Mouse (Mus musculus): ENCODE measurements around the gene Atp11a. TPM values are rescaled to one million over a fixed set of nuclear protein-coding genes. Genes with fewer than 3 reads are reported as not detected.
A peak's percentile ranks its signal among the peaks of the same experiment; 100 is the strongest.

Atp11a gene
- polyA plus RNA-seq, 1 experiment from 2014 or later, result 45.4 TPM

DNA sequence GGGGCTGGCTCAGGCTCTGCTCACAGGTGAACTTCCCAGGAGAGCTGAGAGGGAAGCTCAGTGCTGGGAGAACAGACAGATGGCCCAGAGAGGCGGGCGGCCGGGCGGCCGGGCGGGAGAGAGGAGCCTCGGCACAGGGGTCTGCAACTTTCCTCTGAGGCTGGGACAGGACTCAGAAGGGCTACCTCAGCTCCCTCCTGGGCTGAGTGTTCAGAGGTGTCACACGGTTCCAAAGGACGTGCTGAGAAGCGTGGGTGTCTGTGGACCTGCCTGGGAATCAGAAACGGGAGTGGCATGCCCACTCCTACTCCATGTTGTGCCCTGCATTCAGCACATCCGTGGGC is 30.1 kb downstream of the Atp11a start:
- DNase-seq (ENCODE audit: low spot score) (no peak), ATAC-seq (no peak)
- no peak for TF ChIP-seq CTCF (IDR thresholded peaks at IDR 0.05)
- TF ChIP-seq EP300 (IDR thresholded peaks at IDR 0.05), result no peak
- Histone ChIP-seq H3K27me3 (replicated peaks; ENCODE audit: insufficient read depth, low read length) (no peaks in the 10 kb centered on the region), H3K9me3 (ENCODE audit: low read length) (no peaks in the 10 kb centered on the region), H3K36me3 (ENCODE audit: insufficient read depth, low read length) (no peaks in the 10 kb centered on the region), H3K4me3 (ENCODE audit: low read depth, low read length) (no peak overlapping the region), H3K9ac (replicated peaks; ENCODE audit: low read depth) (no peak overlapping the region), H3K27ac (ENCODE audit: low read length) (no peak overlapping the region), H3K4me2 (replicated peaks; ENCODE audit: low read depth, low read length) (no peak overlapping the region), H3K4me1 (ENCODE audit: insufficient read depth, low read depth, low read length) (peaks cover 2% of the 10 kb centered on the region; the same call in 1 of the 2 replicates)
- WGBS, result 76% methylated on average over 9 of the region's 12 CpGs

GRCm38 (mm10) chr8:12787427-12787826 is 30.6 kb downstream of the Atp11a start:
- no peak overlapping the region for H3K4me2 ChIP-seq (replicated peaks; ENCODE audit: low read depth, low read length)
- no peak overlapping the region for H3K27ac ChIP-seq (ENCODE audit: low read length)
- TF ChIP-seq CTCF (IDR thresholded peaks at IDR 0.05), result no peak
- no peak for TF ChIP-seq EP300 (IDR thresholded peaks at IDR 0.05)
- no peaks in the 10 kb centered on the region for H3K9me3 ChIP-seq (ENCODE audit: low read length)
- H3K36me3 ChIP-seq (ENCODE audit: insufficient read depth, low read length), result no peaks in the 10 kb centered on the region
- H3K4me3 ChIP-seq (ENCODE audit: low read depth, low read length), result no peak overlapping the region
- DNase-seq (ENCODE audit: low spot score) (no peak), ATAC-seq (no peak)
- H3K9ac ChIP-seq (replicated peaks; ENCODE audit: low read depth), result no peak overlapping the region
- WGBS, result 75% methylated on average over 8 of the region's 8 CpGs
- peaks cover 2% of the 10 kb centered on the region; the same call in 1 of the 2 replicates for H3K4me1 ChIP-seq (ENCODE audit: insufficient read depth, low read depth, low read length)
- no peaks in the 10 kb centered on the region for H3K27me3 ChIP-seq (replicated peaks; ENCODE audit: insufficient read depth, low read length)

- Histone ChIP-seq H3K4me3 (ENCODE audit: low read depth, low read length) (no peak overlapping the region), H3K9me3 (ENCODE audit: low read length) (no peaks in the 10 kb centered on the region), H3K4me1 (ENCODE audit: insufficient read depth, low read depth, low read length) (peaks cover 2% of the 10 kb centered on the region; the same call in 1 of the 2 replicates), H3K4me2 (replicated peaks; ENCODE audit: low read depth, low read length) (no peak overlapping the region), H3K27ac (ENCODE audit: low read length) (peak overlapping the region; percentile 43; the same call in 1 of the 2 replicates), H3K36me3 (ENCODE audit: insufficient read depth, low read length) (no peaks in the 10 kb centered on the region), H3K27me3 (replicated peaks; ENCODE audit: insufficient read depth, low read length) (no peaks in the 10 kb centered on the region), H3K9ac (replicated peaks; ENCODE audit: low read depth) (no peak overlapping the region)
- DNase-seq (ENCODE audit: low spot score) (peak; percentile 37), ATAC-seq (no peak)
- TF ChIP-seq EP300 (IDR thresholded peaks at IDR 0.05), result no peak
- no peak for TF ChIP-seq CTCF (IDR thresholded peaks at IDR 0.05)
- 53% methylated on average over 9 of the region's 9 CpGs for WGBS
These were observed 31.9 kb downstream of the Atp11a start for GRCm38 (mm10) chr8:12788695-12789094.

- peak overlapping the region; percentile 71 for H3K27ac ChIP-seq (ENCODE audit: low read length)
- peak; percentile 92 for ATAC-seq
These were observed 38.3 kb downstream of the Atp11a start for GRCm38 (mm10) chr8:12795011-12795671.

DNA sequence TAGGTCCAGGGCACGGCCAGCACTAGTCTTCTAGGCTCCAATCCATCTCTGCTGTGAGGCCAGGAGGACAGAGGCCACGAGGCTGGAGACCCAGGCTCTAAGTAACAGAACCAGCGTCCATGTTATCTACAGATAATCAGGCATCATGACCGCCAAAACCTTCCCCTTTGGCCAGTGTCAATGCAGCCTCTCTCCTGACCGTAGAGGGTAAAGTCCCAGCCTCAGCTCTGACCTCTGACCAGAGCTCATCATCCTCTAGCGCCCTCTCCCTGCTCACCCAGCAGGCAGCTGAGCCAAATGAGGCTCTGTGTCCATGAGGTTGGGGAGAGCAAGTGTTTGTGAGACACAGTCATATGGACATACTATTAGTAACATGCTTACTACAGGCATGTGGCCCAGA is 42.3 kb downstream of the Atp11a start:
- Histone ChIP-seq H3K27ac (ENCODE audit: low read length) (no peak overlapping the region), H3K9ac (replicated peaks; ENCODE audit: low read depth) (no peak overlapping the region), H3K9me3 (ENCODE audit: low read length) (no peaks in the 10 kb centered on the region), H3K4me2 (replicated peaks; ENCODE audit: low read depth, low read length) (no peak overlapping the region), H3K4me1 (ENCODE audit: insufficient read depth, low read depth, low read length) (peaks cover 57% of the 10 kb centered on the region), H3K27me3 (replicated peaks; ENCODE audit: insufficient read depth, low read length) (no peaks in the 10 kb centered on the region), H3K36me3 (ENCODE audit: insufficient read depth, low read length) (no peaks in the 10 kb centered on the region), H3K4me3 (ENCODE audit: low read depth, low read length) (no peak overlapping the region)
- no peak for ATAC-seq
- no peak for DNase-seq (ENCODE audit: low spot score)
- WGBS, result 78% methylated on average over 6 of the region's 6 CpGs
- peak; percentile 21; the same call in 1 of the 2 replicates for TF ChIP-seq CTCF (IDR thresholded peaks at IDR 0.05)
- no peak for TF ChIP-seq EP300 (IDR thresholded peaks at IDR 0.05)

More at GRCm38 (mm10) chr8:12795011-12795671, 38.3 kb downstream of the Atp11a start:
- Histone ChIP-seq H3K36me3 (ENCODE audit: insufficient read depth, low read length) (no peaks in the 10 kb centered on the region), H3K4me3 (ENCODE audit: low read depth, low read length) (no peak overlapping the region), H3K9me3 (ENCODE audit: low read length) (no peaks in the 10 kb centered on the region), H3K9ac (replicated peaks; ENCODE audit: low read depth) (no peak overlapping the region), H3K4me1 (ENCODE audit: insufficient read depth, low read depth, low read length) (peaks cover 32% of the 10 kb centered on the region), H3K27me3 (replicated peaks; ENCODE audit: insufficient read depth, low read length) (no peaks in the 10 kb centered on the region), H3K4me2 (replicated peaks; ENCODE audit: low read depth, low read length) (no peak overlapping the region)
- peak; percentile 99 for TF ChIP-seq EP300 (IDR thresholded peaks at IDR 0.05)
- TF ChIP-seq CTCF (IDR thresholded peaks at IDR 0.05), result peak; percentile 21; the same call in 1 of the 2 replicates
- DNase-seq (ENCODE audit: low spot score), result peak; percentile 95
- WGBS, result 62% methylated on average over 5 of the region's 5 CpGs

- peaks cover 50% of the 10 kb centered on the region for H3K4me1 ChIP-seq (ENCODE audit: insufficient read depth, low read depth, low read length)
- DNase-seq (ENCODE audit: low spot score) (no peak), ATAC-seq (no peak)
- no peaks in the 10 kb centered on the region for H3K36me3 ChIP-seq (ENCODE audit: insufficient read depth, low read length)
- H3K4me3 ChIP-seq (ENCODE audit: low read depth, low read length), result no peak overlapping the region
- no peak overlapping the region for H3K9ac ChIP-seq (replicated peaks; ENCODE audit: low read depth)
- H3K4me2 ChIP-seq (replicated peaks; ENCODE audit: low read depth, low read length), result no peak overlapping the region
- WGBS, result 61% methylated on average over 6 of the region's 6 CpGs
- TF ChIP-seq CTCF (IDR thresholded peaks at IDR 0.05) (no peak), EP300 (IDR thresholded peaks at IDR 0.05) (no peak)
- H3K27ac ChIP-seq (ENCODE audit: low read length), result no peak overlapping the region
- no peaks in the 10 kb centered on the region for H3K27me3 ChIP-seq (replicated peaks; ENCODE audit: insufficient read depth, low read length)
- no peaks in the 10 kb centered on the region for H3K9me3 ChIP-seq (ENCODE audit: low read length)
These were observed 43.0 kb downstream of the Atp11a start for GRCm38 (mm10) chr8:12799832-12800231.

All from lung, postnatal 0 days (tissue).